Mouse (Mus musculus): ENCODE measurements around the gene Slco1a1. TPM values are rescaled to one million over a fixed set of nuclear protein-coding genes. Genes with fewer than 3 reads are reported as not detected.
"Not testable (repeated sequence)": the region's sequence is repeated elsewhere in the genome, so short reads cannot be mapped to it uniquely, and the experiment has no call there.

The Slco1a1 gene
- polyA plus RNA-seq (2016; fragmentation: Nextera tagmentation; extraction: Ambion mirVana), result not detected in 2 replicates

DNA sequence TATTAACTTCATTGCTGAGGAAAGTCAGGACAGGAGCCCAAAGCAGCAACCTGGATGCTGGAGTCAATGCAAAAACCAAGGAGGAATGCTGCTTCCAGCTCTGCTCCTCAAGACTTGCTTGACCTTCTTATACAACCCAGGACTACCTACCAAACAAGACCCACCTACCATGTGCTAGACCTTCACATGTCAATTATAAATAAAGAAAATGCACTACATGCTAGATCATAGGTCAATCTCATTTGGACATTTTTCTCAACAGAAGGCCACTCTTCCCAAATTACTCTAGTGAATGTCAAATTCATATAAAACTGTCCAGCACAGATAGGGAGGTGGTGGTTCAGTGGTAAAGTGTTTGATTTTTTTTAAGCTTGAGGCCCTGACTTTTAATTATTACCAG, at the start of gene Slco1a1:
Gene Slco1a1 (minus strand): TSS at position 101 of the 400 bp plus-strand sequence.
- Histone ChIP-seq H3K9me3 (no peaks in the 10 kb centered on the region), H3K27me3 (ENCODE audit: insufficient read depth, poor library complexity, severe bottlenecking) (no peaks in the 10 kb centered on the region), H3K27ac (no peak within 1 kb of the TSS), H3K4me1 (replicated peaks) (no peaks in the 10 kb centered on the region), H3K4me3 (no peak within 1 kb of the TSS), H3K36me3 (no peaks in the 10 kb centered on the region)
- DNase-seq (ENCODE audit: low spot score), result no peak

DNA sequence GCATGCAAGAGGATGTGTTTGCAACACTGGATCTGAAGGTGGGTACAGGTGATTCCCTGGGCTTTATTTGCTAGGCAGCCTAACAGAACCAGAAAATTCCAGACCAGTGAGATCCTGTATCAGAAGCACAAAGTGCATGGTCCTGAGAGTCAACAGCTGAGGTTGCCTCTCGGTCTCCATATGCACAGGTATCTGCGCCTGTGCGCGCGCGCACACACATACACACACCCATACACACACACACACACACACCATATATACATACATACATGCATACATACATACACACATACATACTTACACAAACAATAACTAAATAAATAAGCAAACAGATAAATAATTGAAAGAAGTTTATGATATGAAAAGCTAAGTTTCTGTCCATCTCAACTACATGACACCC, 40.0 kb upstream of the Slco1a1 start:
- no peaks in the 10 kb centered on the region for H3K4me1 ChIP-seq (replicated peaks)
- no peaks in the 10 kb centered on the region for H3K36me3 ChIP-seq
- 98% methylated on average over 6 of the region's 6 CpGs for WGBS
- no peaks in the 10 kb centered on the region for H3K27me3 ChIP-seq (ENCODE audit: insufficient read depth, poor library complexity, severe bottlenecking)
- no peak for DNase-seq (ENCODE audit: low spot score)
- no peak overlapping the region for H3K4me3 ChIP-seq
- H3K9me3 ChIP-seq, result no peaks in the 10 kb centered on the region
- H3K27ac ChIP-seq, result no peak overlapping the region

DNA sequence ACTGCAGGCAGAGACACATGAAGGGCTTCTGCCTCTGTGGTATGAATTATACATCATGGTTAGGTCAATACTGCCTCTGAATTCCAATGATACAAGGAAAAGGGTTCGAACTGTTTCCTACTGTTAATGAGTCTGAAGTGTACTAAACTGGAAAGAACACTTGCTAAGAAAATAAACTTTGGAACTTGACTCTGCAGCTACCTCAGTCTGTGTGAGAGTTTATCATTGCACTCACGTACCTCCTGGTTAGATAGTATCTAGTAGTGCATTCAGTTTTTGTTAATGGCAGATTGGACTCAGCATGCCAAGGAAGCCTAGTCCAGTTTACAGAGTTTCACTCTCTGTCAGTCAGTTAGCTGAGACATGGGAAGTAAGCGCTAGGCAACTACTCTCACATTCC, 37.9 kb upstream of the Slco1a1 start:
- 82% methylated on average over 3 of the region's 3 CpGs for WGBS
- H3K36me3 ChIP-seq, result no peaks in the 10 kb centered on the region
- H3K27me3 ChIP-seq (ENCODE audit: insufficient read depth, poor library complexity, severe bottlenecking), result no peaks in the 10 kb centered on the region
- H3K4me3 ChIP-seq, result no peak overlapping the region
- DNase-seq (ENCODE audit: low spot score), result no peak
- H3K4me1 ChIP-seq (replicated peaks), result no peaks in the 10 kb centered on the region
- no peak overlapping the region for H3K27ac ChIP-seq
- no peaks in the 10 kb centered on the region for H3K9me3 ChIP-seq

DNA sequence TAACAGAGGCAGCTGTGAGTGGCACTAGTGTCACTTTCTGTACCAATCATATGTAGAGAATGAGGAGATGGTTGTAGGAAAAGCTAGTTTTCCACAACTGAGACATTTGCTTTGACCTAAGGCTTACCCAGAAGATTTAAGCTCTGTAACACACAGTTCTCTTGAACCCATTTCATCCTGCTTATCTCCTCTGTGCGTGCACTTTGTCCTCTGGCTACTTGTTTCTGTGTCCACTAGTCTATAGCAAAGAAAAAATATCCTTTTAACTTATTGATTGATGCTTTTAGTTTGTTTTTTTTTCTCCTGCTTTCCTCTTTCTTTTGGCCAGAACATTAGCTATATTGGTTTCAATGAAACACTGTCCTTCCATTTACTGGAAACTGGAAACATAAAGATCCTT, 15.7 kb upstream of the Slco1a1 start:
- H3K36me3 ChIP-seq, result no peaks in the 10 kb centered on the region
- H3K27me3 ChIP-seq (ENCODE audit: insufficient read depth, poor library complexity, severe bottlenecking), result no peaks in the 10 kb centered on the region
- no peak overlapping the region for H3K27ac ChIP-seq
- 84% methylated on average over 1 of the region's 1 CpGs for WGBS
- DNase-seq (ENCODE audit: low spot score), result no peak
- H3K4me1 ChIP-seq (replicated peaks), result no peaks in the 10 kb centered on the region
- no peak overlapping the region for H3K4me3 ChIP-seq
- no peaks in the 10 kb centered on the region; the same call in 1 of the 2 replicates for H3K9me3 ChIP-seq

- DNase-seq (ENCODE audit: low spot score), result no peak
- Histone ChIP-seq H3K4me3 (no peak overlapping the region), H3K27ac (no peak overlapping the region), H3K36me3 (no peaks in the 10 kb centered on the region), H3K9me3 (peaks cover under 1% of the 10 kb centered on the region), H3K4me1 (replicated peaks) (no peaks in the 10 kb centered on the region), H3K27me3 (ENCODE audit: insufficient read depth, poor library complexity, severe bottlenecking) (no peaks in the 10 kb centered on the region)
- 93% methylated on average over 3 of the region's 3 CpGs for WGBS
Observed at GRCm38 (mm10) chr6:141961861-141962260, 15.1 kb upstream of the Slco1a1 start.

GRCm38 (mm10) chr6:141960482-141960881, 13.7 kb upstream of the Slco1a1 start:
- Histone ChIP-seq H3K4me1 (replicated peaks) (no peaks in the 10 kb centered on the region), H3K9me3 (peaks cover 5% of the 10 kb centered on the region), H3K36me3 (no peaks in the 10 kb centered on the region), H3K4me3 (no peak overlapping the region), H3K27me3 (ENCODE audit: insufficient read depth, poor library complexity, severe bottlenecking) (no peaks in the 10 kb centered on the region), H3K27ac (no peak overlapping the region)
- no peak for DNase-seq (ENCODE audit: low spot score)
- WGBS, result 82% methylated on average over 5 of the region's 5 CpGs

- no peaks in the 10 kb centered on the region for H3K27me3 ChIP-seq (ENCODE audit: insufficient read depth, poor library complexity, severe bottlenecking)
- no peaks in the 10 kb centered on the region for H3K4me1 ChIP-seq (replicated peaks)
- H3K4me3 ChIP-seq, result no peak overlapping the region
- DNase-seq (ENCODE audit: low spot score), result no peak
- H3K9me3 ChIP-seq, result no peaks in the 10 kb centered on the region
- 86% methylated on average over 1 of the region's 1 CpGs for WGBS
- no peaks in the 10 kb centered on the region for H3K36me3 ChIP-seq
- H3K27ac ChIP-seq, result no peak overlapping the region
Observed at GRCm38 (mm10) chr6:141940451-141940850, 6.3 kb downstream of the Slco1a1 start.

DNA sequence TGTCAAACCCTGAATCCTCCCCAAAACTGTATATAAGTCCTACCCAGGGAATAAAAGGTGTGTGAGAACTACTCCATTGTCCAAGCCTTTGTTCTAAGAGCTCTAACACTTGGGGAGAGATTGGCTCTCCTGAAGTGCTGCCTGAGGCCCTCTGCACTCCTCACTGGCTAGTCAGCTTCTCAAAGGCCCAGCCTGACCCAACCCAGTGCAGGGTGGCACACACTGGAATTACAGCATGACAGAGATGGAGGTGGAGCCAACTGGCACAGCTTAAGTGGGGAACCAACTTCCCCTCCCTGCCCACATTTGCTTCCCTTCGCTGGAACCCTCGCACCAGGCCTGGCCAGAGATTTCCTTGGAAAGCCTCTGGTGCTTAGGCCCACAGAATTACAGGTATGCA, 48.6 kb downstream of the Slco1a1 start:
- Histone ChIP-seq H3K4me3 (no peak overlapping the region), H3K27me3 (ENCODE audit: insufficient read depth, poor library complexity, severe bottlenecking) (no peaks in the 10 kb centered on the region), H3K36me3 (no peaks in the 10 kb centered on the region), H3K27ac (no peak overlapping the region), H3K9me3 (no peaks in the 10 kb centered on the region), H3K4me1 (replicated peaks) (no peaks in the 10 kb centered on the region)
- no peak for DNase-seq (ENCODE audit: low spot score)
- 76% methylated on average over 2 of the region's 2 CpGs for WGBS

DNA sequence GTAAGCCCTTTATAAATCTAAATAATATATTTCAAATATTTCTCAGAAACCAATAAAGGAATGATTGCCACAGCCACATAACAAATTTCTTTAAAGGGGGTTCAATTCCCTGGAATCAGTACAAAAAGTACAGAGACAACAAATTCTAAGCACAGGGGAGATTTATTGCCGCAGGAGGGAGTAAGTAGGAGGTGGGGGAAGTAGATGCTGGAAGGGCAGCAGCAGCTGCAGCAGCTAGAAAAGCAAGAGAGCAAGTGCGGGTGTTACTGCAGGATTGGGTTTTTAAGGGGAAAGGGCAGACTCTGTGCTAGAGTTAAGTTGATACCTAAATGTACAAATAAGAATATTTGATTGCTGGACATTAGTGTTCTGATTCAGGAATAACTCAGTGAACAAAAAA, 57.0 kb downstream of the Slco1a1 start:
- WGBS, result 64% methylated on average over 2 of the region's 2 CpGs

GRCm38 (mm10) chr6:141888248-141888647, 58.5 kb downstream of the Slco1a1 start:
- Histone ChIP-seq H3K27ac (no peak overlapping the region), H3K27me3 (ENCODE audit: insufficient read depth, poor library complexity, severe bottlenecking) (no peaks in the 10 kb centered on the region), H3K9me3 (no peaks in the 10 kb centered on the region), H3K4me1 (replicated peaks) (no peaks in the 10 kb centered on the region), H3K36me3 (no peaks in the 10 kb centered on the region), H3K4me3 (no peak overlapping the region)
- WGBS, result 72% methylated on average over 2 of the region's 2 CpGs
- DNase-seq (ENCODE audit: low spot score), result no peak

More for the DNA sequence above, 57.0 kb downstream of the Slco1a1 start:
- Histone ChIP-seq H3K36me3 (no peaks in the 10 kb centered on the region), H3K4me3 (no peak overlapping the region), H3K27ac (no peak overlapping the region), H3K4me1 (replicated peaks) (no peaks in the 10 kb centered on the region), H3K9me3 (no peaks in the 10 kb centered on the region), H3K27me3 (ENCODE audit: insufficient read depth, poor library complexity, severe bottlenecking) (no peaks in the 10 kb centered on the region)
- DNase-seq (ENCODE audit: low spot score), result no peak

- H3K4me3 ChIP-seq, result no peak overlapping the region
- DNase-seq (ENCODE audit: low spot score), result no peak
- no peaks in the 10 kb centered on the region for H3K36me3 ChIP-seq
- no peaks in the 10 kb centered on the region for H3K27me3 ChIP-seq (ENCODE audit: insufficient read depth, poor library complexity, severe bottlenecking)
- H3K27ac ChIP-seq, result no peak overlapping the region
- WGBS, result 57% methylated on average over 1 of the region's 1 CpGs
- no peaks in the 10 kb centered on the region for H3K4me1 ChIP-seq (replicated peaks)
- no peaks in the 10 kb centered on the region for H3K9me3 ChIP-seq
Observed at GRCm38 (mm10) chr6:141882581-141882980, 64.2 kb downstream of the Slco1a1 start.

DNA sequence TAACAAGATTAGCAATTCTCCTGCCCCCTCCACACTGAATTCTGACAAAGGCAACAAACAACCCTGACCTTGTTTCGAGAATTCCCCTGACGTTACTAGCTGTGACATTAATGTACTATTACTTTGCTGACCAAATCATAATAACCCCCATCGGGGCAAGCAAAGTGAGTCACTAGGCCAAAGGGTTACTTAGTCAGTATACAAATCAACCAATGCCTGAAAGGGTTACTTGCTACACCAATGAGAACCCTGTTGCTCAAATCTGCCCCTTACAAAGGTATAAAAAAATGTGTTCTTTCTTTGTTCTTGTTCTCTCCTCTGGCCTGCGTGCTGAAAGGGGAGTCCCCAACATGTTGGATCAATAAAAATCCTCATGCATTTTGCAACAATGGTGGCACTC, 71.0 kb downstream of the Slco1a1 start:
- H3K27me3 ChIP-seq (ENCODE audit: insufficient read depth, poor library complexity, severe bottlenecking), result not testable (repeated sequence)

GRCm38 (mm10) chr6:141871711-141872110, 75.1 kb downstream of the Slco1a1 start:
- no peak for DNase-seq (ENCODE audit: low spot score)
- no peak overlapping the region for H3K27ac ChIP-seq
- no peaks in the 10 kb centered on the region for H3K27me3 ChIP-seq (ENCODE audit: insufficient read depth, poor library complexity, severe bottlenecking)
- H3K4me3 ChIP-seq, result no peak overlapping the region
- no peaks in the 10 kb centered on the region for H3K4me1 ChIP-seq (replicated peaks)
- WGBS, result 81% methylated on average over 2 of the region's 2 CpGs
- no peaks in the 10 kb centered on the region for H3K9me3 ChIP-seq
- H3K36me3 ChIP-seq, result no peaks in the 10 kb centered on the region

More for the DNA sequence above, 71.0 kb downstream of the Slco1a1 start:
- H3K36me3 ChIP-seq; H3K4me1 ChIP-seq (replicated peaks); H3K9me3 ChIP-seq; DNase-seq (ENCODE audit: low spot score); H3K4me3 ChIP-seq; H3K27ac ChIP-seq: not testable (repeated sequence)
- WGBS, result 71% methylated on average over 4 of the region's 4 CpGs

GRCm38 (mm10) chr6:141868735-141869134, 78.0 kb downstream of the Slco1a1 start:
- no peak overlapping the region for H3K27ac ChIP-seq
- DNase-seq (ENCODE audit: low spot score), result no peak
- H3K4me3 ChIP-seq, result no peak overlapping the region
- no peaks in the 10 kb centered on the region for H3K27me3 ChIP-seq (ENCODE audit: insufficient read depth, poor library complexity, severe bottlenecking)
- no peaks in the 10 kb centered on the region for H3K36me3 ChIP-seq
- no peaks in the 10 kb centered on the region for H3K4me1 ChIP-seq (replicated peaks)
- WGBS, result 83% methylated on average over 5 of the region's 5 CpGs
- H3K9me3 ChIP-seq, result no peaks in the 10 kb centered on the region

Data from hindbrain, embryonic 10.5 days (tissue).